Mouse (Mus musculus) megakaryocyte, embryonic 14.5 days (primary cell): ENCODE results near the gene Patj.

Source experiments
- FLI1 ChIP-seq: IDR thresholded peaks from 2 replicates; pipeline ENCODE4 v1.6.1; 2012; ENCODE audit warnings: low read length, inconsistent platforms, mixed read lengths
- GATA1 ChIP-seq: IDR thresholded peaks from 3 replicates; pipeline ENCODE4 v1.6.1; 2012; ENCODE audit warnings: mixed read lengths, low read length, inconsistent platforms, borderline replicate concordance

DNA sequence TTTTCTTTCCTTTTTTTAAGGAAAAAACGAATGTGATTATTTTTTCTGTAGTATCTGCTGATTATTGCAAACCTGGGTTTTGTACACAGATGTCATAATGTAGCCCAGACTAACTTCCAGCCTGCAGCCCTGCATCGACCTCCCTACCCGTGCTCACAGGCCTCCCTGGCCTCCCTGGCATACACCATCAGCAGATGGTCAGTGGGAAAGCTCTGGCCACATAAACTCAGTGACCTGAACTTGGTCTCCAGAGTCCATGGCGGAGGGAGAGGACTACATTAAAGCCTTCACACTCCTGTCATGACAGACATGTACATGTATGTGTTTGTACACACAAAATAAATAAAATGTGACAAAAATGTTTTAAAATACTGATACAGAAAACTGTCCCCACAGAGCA, 190.7 kb downstream of the Patj start:
- TF ChIP-seq FLI1 (no peak), GATA1 (no peak)
